Mouse (Mus musculus) erythroblast, embryonic 14.5 days (primary cell): ENCODE results near the gene Lrmda. TPM values are rescaled to one million over a fixed set of nuclear protein-coding genes. Genes with fewer than 3 reads are reported as not detected.

ENCODE experiments used
- H3K27me3 ChIP-seq: 2 replicates; pipeline ENCODE4 v1.6.1; 2012; ENCODE audit warnings: inconsistent platforms; ENCODE audit not compliant: control insufficient read depth
- H3K36me3 ChIP-seq: 2 replicates; pipeline ENCODE4 v1.6.1; 2012; ENCODE audit warnings: mild to moderate bottlenecking, inconsistent platforms; ENCODE audit not compliant: control insufficient read depth
- H3K4me1 ChIP-seq: 2 replicates; pipeline ENCODE4 v1.6.1; 2012; ENCODE audit warnings: inconsistent platforms; ENCODE audit not compliant: control insufficient read depth
- H3K4me3 ChIP-seq: replicated peaks from 2 replicates; pipeline ENCODE3; 2012; ENCODE audit warnings: moderate library complexity, mild to moderate bottlenecking, inconsistent platforms
- H3K9me3 ChIP-seq: 2 replicates; pipeline ENCODE4 v1.6.1; 2012; ENCODE audit warnings: low read length, inconsistent platforms, mixed read lengths; ENCODE audit not compliant: control insufficient read depth
- GATA1 ChIP-seq: IDR thresholded peaks from 2 replicates; pipeline ENCODE4 v1.6.1; 2012; ENCODE audit warnings: low read length, inconsistent platforms, mixed read lengths
- TAL1 ChIP-seq: IDR thresholded peaks from 3 replicates; pipeline ENCODE4 v1.6.1; 2012; ENCODE audit warnings: low read length, inconsistent platforms, mixed read lengths
- polyA plus RNA-seq: library from polyadenylated mRNA; stranded (reverse); fragments of >175 nt; gene quantifications from 2 replicates; pipeline ENCODE4 v1.2.3, GENCODE M21; 2012

Lrmda gene
- polyA plus RNA-seq, 1 experiment = not detected

DNA sequence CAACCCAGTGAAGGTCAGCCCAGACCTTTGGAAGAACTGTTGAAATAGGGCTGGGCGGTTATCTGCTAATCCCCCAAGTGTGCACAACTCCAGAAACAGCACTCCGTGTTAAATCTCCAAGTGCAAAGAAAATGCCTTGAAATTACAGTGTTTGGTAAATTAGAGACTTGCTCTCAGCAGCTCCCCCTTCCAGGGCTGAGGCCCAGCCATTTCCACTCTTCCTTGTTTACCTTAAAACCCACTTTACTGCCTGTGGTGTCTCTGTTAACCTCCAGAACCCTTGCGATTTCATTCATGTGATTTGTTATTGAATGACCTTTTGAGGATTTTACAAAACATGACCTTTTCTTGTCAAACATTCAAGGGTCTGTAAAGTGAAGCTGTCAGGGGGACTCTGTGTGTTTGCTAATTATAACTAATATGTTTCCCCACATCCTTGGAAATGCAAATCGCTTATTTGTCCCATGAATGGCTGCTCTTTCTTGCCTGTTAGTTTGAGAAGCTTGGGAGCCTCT is 136.1 kb downstream of the Lrmda start:
- no peaks in the 10 kb centered on the region for H3K36me3 ChIP-seq
- no peaks in the 10 kb centered on the region for H3K4me1 ChIP-seq
- H3K4me3 ChIP-seq = no peak overlapping the region
- no peaks in the 10 kb centered on the region for H3K27me3 ChIP-seq
- no peaks in the 10 kb centered on the region for H3K9me3 ChIP-seq
- TF ChIP-seq TAL1 (no peak), GATA1 (no peak)

DNA sequence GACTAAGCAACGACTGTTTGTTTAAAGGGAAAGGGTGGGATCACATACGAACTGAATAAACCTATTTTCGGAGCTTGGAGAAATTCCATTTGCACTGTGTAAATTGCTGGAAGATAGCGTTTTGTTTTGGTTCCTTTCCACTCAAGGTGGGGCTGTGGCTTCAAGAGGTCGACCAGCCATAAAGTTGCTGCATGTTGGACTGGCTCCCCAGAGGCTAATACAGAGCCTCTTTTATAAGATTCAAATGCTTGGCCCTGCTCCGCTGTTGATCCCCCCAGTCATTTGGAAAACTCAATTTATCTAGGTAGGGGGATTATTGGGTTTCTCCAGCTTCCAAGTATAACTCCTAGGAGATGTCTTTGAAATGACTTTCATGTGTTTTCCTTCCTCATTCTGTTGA is 137.5 kb downstream of the Lrmda start:
- H3K9me3 ChIP-seq = no peaks in the 10 kb centered on the region
- H3K27me3 ChIP-seq = no peaks in the 10 kb centered on the region
- H3K4me3 ChIP-seq = no peak overlapping the region
- no peaks in the 10 kb centered on the region for H3K4me1 ChIP-seq
- no peaks in the 10 kb centered on the region for H3K36me3 ChIP-seq
- TF ChIP-seq TAL1 = no peak
- TF ChIP-seq GATA1 = no peak

GRCm38 (mm10) chr14:22161416-22161815 is 141.9 kb downstream of the Lrmda start:
- H3K9me3 ChIP-seq = no peaks in the 10 kb centered on the region
- no peak overlapping the region for H3K4me3 ChIP-seq
- no peak for TF ChIP-seq TAL1
- no peak for TF ChIP-seq GATA1
- no peaks in the 10 kb centered on the region for H3K36me3 ChIP-seq
- H3K27me3 ChIP-seq = no peaks in the 10 kb centered on the region
- no peaks in the 10 kb centered on the region for H3K4me1 ChIP-seq

DNA sequence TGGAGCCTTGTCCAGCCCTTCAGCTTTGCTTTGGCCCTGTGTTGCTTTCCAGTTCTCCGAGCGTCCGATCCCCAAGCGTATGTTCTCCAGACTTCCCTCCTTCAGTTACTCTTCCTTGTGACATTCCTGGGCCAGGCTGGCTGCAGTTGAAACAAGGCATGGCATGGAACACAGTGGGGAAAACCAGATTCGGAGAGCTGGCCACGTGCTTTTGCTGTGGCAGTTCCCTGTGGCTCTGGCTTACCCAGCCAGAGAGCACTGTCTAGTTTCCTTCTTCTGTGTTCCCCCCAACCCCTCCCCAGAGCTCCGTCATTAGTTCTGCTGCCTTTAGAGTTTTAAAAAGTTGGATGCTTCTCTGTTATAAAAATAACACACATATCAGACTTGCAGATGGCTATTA is 147.8 kb downstream of the Lrmda start:
- no peaks in the 10 kb centered on the region for H3K36me3 ChIP-seq
- H3K4me3 ChIP-seq = no peak overlapping the region
- no peaks in the 10 kb centered on the region for H3K9me3 ChIP-seq
- TF ChIP-seq GATA1 = no peak
- TF ChIP-seq TAL1 = no peak
- peaks cover 11% of the 10 kb centered on the region for H3K27me3 ChIP-seq
- no peaks in the 10 kb centered on the region for H3K4me1 ChIP-seq

GRCm38 (mm10) chr14:22168077-22168794 is 148.7 kb downstream of the Lrmda start:
- Histone ChIP-seq H3K4me3 (no peak overlapping the region), H3K36me3 (no peaks in the 10 kb centered on the region), H3K9me3 (no peaks in the 10 kb centered on the region), H3K27me3 (peaks cover 11% of the 10 kb centered on the region), H3K4me1 (no peaks in the 10 kb centered on the region)
- TF ChIP-seq TAL1 (no peak), GATA1 (no peak)

- no peaks in the 10 kb centered on the region for H3K4me1 ChIP-seq
- no peaks in the 10 kb centered on the region for H3K9me3 ChIP-seq
- H3K27me3 ChIP-seq = peaks cover 11% of the 10 kb centered on the region
- TF ChIP-seq GATA1 = no peak
- TF ChIP-seq TAL1 = no peak
- no peaks in the 10 kb centered on the region for H3K36me3 ChIP-seq
- no peak overlapping the region for H3K4me3 ChIP-seq
Measured at GRCm38 (mm10) chr14:22168795-22169568, 149.5 kb downstream of the Lrmda start.

DNA sequence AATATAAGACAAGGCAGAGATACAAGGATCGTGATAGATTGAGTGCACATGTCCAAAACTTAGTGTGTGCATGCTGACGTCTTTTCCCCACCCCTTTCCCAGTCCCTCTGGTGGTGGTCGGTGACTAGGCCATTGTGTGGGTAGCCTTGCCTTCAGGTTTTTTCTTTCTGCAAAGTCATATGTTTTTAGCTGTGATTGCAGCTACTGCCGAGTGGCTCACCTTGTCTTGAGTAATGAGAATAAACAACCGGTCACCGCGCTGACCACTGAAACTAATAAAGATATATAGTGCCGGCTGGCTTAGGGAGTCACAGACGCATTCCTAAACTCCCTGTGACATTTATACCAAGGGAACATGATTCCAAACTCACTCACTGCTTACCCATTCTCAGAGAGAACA is 155.2 kb downstream of the Lrmda start:
- Histone ChIP-seq H3K4me1 (no peaks in the 10 kb centered on the region), H3K9me3 (no peaks in the 10 kb centered on the region), H3K4me3 (no peak overlapping the region), H3K27me3 (no peaks in the 10 kb centered on the region), H3K36me3 (no peaks in the 10 kb centered on the region)
- TF ChIP-seq TAL1 = no peak
- TF ChIP-seq GATA1 = no peak

- no peaks in the 10 kb centered on the region for H3K4me1 ChIP-seq
Measured at GRCm38 (mm10) chr14:22179761-22180160, 160.2 kb downstream of the Lrmda start.

GRCm38 (mm10) chr14:22181508-22181907 is 162.0 kb downstream of the Lrmda start:
- no peaks in the 10 kb centered on the region for H3K27me3 ChIP-seq
- no peaks in the 10 kb centered on the region for H3K36me3 ChIP-seq
- no peak overlapping the region for H3K4me3 ChIP-seq
- H3K9me3 ChIP-seq = no peaks in the 10 kb centered on the region
- TF ChIP-seq GATA1 = no peak
- TF ChIP-seq TAL1 = no peak
- no peaks in the 10 kb centered on the region for H3K4me1 ChIP-seq

More at GRCm38 (mm10) chr14:22179761-22180160, 160.2 kb downstream of the Lrmda start:
- no peaks in the 10 kb centered on the region for H3K27me3 ChIP-seq
- TF ChIP-seq GATA1 (no peak), TAL1 (no peak)
- no peaks in the 10 kb centered on the region for H3K9me3 ChIP-seq
- H3K36me3 ChIP-seq = no peaks in the 10 kb centered on the region
- no peak overlapping the region for H3K4me3 ChIP-seq
